Mouse (Mus musculus): ENCODE measurements around the gene Il34.
"Not testable (repeated sequence)": the region's sequence is repeated elsewhere in the genome, so short reads cannot be mapped to it uniquely, and the experiment has no call there.

Gene Il34

DNA sequence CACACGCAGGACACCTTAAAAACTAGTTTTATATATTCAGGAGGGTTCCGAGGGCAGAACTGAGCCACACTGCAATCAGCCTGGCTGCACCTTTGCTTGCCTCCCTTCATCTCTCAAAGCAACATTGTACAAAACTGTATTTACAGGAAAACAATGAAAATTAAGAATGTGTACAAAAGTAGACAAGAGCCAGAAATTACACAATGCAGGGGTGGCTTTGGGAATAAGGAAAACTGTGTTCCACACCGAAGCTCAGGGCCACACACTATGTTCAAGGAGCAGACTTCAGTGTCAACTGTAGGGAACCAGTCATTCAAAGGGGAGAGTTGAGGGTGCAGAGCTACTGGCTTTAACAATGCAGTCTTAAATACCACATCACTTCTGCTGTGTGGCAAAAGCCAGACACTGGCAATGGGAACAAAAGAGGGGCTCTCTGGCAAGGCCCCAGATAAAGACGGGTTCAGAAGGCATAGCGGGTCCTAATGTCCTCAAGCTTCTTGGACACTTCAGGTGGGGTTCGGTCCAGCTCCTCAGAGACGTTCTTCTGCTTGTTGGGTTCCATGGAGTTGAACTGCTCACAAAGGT lies 4.8 kb upstream of the Il34 start:
- no peak for DNase-seq (ENCODE audit: low spot score)

GRCm38 (mm10) chr8:110809831-110810230 lies 4.1 kb upstream of the Il34 start:
- DNase-seq (ENCODE audit: low spot score) = no peak

DNA sequence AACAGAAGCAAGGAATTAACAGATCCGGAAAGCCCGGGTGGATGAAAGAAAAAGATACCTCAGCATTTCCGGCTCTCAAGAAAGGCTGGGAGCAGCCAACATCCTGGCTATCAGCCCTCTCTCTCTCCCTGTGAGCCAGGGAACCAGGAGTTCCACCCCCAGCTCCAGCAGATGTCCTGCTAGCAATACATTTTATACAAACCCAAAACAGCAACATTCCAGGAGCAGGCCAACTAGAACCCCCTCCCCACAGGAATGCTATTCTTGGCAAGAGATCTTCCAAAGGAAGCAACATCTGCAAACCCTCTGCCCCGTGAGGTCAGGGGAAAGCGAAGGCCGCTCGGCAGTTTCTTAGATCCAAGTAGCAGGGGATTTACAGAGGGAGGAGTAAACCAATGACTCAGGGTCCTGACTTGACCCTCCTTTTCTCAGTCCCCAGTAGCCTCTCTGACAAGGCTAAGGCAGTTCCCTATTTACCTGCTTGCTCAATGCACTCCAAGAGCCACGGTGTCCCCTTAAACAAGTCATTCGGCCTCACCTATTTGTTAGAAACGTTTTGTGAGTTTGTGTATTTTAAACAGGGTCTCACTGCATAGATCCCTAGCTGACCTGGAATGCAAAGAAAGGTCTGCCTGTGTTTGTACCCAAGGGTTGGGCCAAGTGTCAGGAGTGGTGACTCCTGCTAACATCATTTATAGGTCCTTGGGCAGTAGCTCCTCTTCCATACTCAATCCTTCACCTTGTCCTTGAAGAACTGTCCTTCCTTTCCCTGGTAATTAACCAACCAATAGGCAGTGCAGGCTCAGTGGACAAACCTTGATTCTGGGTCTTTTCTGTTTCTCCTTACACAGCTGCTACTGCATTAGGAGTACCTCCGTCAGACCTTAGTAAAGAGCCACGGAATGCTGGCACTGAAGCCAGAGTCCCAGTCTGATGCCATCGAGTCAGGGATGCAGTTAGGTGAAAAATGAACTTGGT lies 3.1 kb upstream of the Il34 start:
- peak; percentile 33 for DNase-seq (ENCODE audit: low spot score)

DNA sequence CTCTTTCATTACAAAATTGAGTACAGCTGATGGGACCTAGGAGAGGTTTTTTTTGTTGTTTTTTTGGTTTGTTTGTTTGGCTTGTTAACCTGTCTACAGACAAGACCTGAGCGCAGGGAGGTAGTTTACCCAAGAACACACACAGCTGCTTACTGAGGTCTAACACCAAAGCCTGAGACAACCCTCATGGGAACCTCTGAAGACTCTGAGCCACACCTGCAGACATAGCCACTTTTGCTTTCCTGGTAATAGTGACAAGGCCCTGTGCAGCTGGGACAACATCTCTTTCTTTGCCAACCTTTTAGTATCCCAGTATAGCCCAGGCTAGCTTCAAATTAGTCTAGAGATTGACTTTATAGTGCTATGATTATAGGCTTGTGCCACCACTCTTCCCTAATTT lies 422 bp upstream of the Il34 start:
- no peak for DNase-seq (ENCODE audit: low spot score)

DNA sequence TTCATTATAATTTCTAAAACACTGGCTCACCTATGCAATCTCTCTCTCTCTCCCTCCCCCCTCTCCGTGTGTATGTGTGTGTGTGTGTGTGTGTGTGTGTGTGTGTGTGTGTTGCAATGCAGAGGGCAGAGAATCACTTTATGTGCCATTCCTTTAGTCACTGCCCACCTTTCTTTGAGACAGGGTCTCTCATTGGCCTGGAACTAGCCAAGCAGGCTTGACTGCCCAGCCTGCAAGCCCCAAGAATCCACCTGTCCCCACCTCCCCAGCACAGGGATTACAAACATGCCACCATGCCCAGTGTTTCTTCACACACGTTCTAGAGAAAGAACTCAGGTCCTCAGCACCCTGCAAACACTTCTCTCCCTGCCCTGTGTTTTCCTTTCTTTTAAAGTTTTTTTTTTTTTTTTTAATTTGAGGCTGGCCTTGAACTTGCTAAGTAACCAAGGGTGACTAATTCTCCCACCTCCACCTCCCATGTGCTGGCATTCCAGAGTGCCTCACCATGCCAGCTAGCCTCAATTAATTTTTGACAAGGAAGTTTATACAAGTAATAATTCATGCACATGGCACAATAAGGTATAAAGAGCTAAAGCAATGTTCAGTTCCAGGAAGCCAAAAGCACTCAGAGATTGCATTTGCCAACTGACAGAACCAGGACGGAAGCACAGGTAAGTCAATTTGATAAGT lies 754 bp downstream of the Il34 start:
- no peak for DNase-seq (ENCODE audit: low spot score)

- no peak for DNase-seq (ENCODE audit: low spot score)
Measured at GRCm38 (mm10) chr8:110803856-110804255, 1.9 kb downstream of the Il34 start.

GRCm38 (mm10) chr8:110802988-110803387 lies 2.7 kb downstream of the Il34 start:
- no peak for DNase-seq (ENCODE audit: low spot score)

- DNase-seq (ENCODE audit: low spot score) = no peak
Measured at GRCm38 (mm10) chr8:110797086-110797485, 8.6 kb downstream of the Il34 start.

- no peak for DNase-seq (ENCODE audit: low spot score)
Measured at GRCm38 (mm10) chr8:110794363-110794965, 11.3 kb downstream of the Il34 start.

DNA sequence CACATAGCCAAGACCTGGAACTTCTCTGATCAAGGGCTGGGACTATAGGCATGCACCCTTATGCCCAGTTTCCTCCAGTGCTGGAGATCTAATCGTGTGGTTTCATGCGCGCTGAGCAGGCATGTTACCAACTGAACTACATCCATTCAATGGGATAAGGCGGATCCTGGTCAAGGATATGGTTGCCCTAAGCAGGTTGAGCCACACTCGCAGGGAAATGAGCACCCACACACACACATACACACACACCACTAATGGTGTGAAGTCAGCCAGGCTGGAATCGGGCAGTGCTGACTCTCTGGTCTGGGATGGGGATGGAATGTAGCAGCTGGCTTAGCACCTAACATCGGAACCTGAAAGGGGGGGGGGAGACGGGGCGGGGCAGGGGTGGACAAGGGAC lies 11.8 kb downstream of the Il34 start:
- DNase-seq (ENCODE audit: low spot score) = no peak

- no peak for DNase-seq (ENCODE audit: low spot score)
Measured at GRCm38 (mm10) chr8:110793511-110793910, 12.2 kb downstream of the Il34 start.

DNA sequence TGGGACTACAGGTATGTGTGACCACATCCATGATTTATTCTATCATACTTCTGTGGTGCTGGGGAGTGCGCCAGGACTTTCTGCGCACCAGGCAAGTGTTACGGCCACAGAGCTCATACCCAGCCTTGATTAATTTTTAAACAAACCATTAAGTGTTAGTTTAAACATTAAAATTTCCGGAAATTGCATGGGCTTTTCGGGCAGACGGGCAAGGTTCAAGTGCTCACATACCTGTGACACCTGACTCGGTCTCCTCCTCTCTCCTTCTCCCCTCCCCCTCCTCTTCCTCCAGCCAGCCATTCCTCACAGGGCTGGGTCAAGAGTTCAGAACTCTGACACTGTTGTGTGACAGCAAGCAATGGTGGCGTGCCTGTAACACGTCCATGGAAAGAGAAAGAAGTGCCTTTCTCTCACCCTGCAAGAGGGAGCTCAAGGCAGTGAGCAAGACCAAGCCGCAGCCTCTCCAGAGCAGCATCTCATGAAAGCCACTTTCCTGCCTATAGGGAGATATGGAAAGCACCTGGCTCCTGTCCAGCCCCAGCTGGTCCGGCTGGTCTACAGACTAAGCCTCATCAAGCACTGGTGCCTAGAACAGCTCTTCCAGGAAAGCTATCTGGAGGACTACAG lies 13.0 kb downstream of the Il34 start:
- DNase-seq (ENCODE audit: low spot score) = peak; percentile 41

DNA sequence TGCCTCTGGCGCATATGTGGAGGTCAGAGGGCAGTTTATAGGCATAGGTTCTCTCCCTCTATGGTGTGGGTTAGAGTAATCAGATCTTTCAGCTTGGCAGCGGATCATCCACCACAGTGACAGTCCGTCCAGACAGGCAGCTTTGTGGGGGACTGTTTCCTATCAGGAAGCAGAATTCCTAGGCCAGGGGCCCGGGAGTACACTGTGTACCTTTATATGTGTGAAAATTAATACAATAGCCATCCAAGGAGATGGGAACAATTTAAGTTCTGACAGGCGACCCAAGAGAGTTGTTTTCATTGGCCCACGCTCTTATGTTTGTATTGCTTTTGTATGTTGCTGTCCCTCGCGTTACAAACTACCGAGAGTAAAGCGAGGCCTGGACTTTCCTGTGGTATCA lies 14.6 kb downstream of the Il34 start:
- no peak for DNase-seq (ENCODE audit: low spot score)

GRCm38 (mm10) chr8:110790270-110790669 lies 15.5 kb downstream of the Il34 start:
- no peak for DNase-seq (ENCODE audit: low spot score)

DNA sequence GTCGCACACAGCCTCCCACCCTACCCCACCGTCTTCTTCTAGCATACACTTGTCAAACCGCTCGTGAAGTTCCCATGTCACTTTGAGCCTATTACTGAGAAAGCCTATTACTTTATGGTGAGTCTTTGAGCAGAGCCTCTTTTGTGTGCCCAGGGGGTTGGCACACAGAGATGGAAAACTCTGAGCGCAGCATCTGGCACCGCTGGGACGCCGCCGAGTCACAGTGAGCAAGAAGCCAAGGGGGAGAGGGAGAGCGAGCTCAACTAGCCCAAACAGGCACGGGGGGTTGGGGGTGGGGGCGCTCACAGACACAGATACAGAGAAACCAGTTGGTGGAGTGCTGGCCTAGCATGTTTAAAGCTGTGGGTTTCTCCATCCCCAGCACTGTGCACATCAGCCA lies 16.2 kb downstream of the Il34 start:
- peak; percentile 28 for DNase-seq (ENCODE audit: low spot score)

DNA sequence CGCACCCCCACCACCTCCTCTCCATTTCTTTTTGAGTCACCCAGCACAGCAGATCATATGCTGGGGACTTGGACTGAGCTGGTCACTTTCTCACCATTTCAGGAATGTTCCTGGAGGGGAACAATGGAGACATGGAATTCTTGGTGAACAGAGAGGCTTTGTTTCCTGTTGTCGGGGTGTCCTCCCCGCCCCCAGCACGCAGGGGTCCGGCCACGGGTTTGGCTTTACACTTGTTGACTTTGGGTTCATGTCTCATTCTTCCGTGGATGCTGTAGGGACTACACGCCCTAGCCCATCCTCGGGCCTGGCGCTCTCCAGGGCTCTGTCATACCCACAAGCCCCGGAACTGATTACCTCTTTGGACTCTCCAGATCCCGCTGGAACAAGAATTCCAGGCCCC lies 16.7 kb downstream of the Il34 start:
- peak; percentile 27 for DNase-seq (ENCODE audit: low spot score)

DNA sequence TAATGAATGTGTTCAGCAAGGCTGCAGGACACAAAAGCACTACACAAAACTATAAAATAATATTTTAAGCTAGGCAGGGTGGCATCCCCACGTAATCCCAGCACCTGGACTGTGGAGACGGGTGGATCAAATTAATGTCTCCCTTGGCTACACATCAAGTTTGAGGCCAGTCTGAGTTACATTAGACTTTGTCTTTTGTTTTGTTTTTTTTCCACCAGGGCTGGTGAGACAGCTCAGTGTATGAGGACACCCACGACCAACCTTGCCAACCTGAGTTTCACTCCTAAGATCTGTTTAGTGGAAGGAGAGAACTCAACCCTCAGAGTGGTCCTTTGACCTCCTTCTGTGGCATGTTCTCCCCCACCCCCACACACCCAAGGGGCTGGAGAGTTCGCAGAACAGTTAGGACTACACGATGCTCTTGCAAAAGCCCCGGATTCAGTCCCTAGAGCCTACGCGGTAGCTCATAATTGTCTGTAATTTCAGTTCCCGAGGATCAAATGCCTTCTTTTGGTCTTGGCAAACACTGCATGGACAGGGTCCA lies 18.2 kb downstream of the Il34 start:
- DNase-seq (ENCODE audit: low spot score) = no peak

DNA sequence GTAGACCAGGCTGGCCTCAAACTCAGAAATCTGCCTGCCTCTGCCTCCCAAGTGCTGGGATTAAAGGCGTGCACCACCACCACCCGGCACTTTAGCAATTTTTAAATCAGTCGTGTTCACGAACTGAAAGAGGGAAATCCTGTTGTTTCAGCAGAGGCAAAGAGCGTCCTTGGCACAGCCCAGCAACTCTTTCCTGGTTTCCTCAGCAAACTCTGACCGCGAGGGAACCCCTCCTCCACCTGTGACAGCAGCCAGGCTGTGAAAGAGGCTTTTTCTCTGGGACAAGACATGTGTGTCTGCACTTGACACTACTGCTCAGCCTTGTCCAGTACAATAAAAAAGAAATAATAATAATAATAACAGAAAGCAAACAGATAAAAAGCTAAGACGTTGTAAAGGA lies 18.8 kb downstream of the Il34 start:
- DNase-seq (ENCODE audit: low spot score) = no peak

DNA sequence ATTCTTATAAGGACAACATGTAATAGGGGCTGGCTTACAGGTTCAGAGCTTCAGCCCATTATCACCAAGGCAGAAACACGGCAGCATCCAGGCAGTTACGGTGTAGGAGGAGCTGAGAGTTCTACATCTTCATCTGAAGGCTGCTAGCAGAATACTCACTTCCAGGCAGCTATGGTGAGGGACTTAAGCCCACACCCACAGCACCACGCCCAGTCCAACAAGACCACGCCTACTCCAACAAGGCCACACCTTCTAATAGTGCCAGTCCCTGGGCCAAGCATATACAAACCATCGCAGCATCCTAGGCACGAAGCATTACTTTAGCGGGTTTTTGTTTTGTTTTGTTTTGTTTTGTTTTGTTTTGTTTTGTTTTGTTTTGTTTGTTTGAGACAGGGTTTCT lies 19.2 kb downstream of the Il34 start:
- DNase-seq (ENCODE audit: low spot score) = not testable (repeated sequence)

DNA sequence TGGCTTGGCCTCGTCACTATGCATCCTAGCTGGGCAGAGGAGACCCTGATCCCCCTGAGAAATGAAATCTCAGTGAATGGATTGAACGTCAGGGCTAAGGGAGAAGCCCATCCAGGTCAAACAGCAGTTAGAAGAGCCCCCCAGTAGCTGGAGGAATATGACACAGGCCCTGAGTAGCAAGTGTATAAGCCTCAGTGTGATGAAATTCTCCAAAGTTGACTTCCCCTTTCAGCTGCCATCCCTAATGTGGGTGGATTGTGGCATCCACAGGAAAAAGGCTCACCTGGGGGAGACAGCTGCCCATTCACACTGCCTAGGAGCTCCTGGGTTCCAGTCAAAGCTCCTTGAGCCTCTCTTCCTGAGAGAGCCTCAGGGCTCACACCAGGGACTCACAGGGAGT lies 20.4 kb downstream of the Il34 start:
- no peak for DNase-seq (ENCODE audit: low spot score)

DNA sequence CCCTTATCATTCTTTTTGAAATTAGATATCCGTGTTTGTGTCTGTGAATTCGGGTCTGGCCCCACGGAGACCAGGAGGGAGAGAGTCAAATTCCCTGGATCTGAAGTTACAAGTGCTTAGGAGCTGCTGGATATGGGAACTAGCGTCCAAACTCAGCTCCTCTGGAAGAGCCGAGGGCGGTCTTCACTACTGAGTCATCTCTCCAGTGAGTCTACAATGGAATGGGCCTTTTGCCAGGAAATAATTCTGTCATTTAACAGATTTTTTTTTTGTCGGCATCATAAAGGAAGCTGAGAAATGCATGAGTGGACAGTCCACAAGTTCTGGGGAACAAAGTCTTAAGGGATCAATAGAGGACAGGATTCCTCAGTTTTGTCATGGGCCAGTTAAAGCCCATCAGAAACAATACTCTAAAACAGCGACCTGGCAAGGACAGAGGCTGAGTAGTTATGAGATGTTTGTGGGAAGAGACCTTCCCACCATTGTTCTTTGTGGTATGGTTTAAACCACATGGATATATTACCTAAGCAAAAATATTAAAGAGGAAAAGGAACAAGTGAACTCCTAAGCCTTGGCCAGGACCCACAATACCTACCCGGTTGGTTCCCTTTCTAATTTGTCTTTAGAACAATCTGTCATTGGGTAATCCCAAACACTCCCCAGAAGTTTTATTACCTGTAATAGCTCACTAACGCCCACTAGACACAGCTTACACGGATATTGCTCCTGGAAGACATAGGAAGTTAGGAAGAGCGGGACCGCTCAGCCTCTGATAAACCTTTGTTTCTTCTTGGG lies 25.6 kb downstream of the Il34 start:
- DNase-seq (ENCODE audit: low spot score) = no peak
